Mouse (Mus musculus) C2C12 (cell line): ENCODE measurements around the gene Cyp20a1.

Experiments
- CEBPB ChIP-seq: IDR thresholded peaks from one replicate; pipeline ENCODE4 v1.6.1; 2011; ENCODE audit warnings: low read depth, mild to moderate bottlenecking, control low read depth, moderate library complexity
- CTCF ChIP-seq: IDR thresholded peaks from one replicate; pipeline ENCODE4 v1.5.1; 2011; ENCODE audit not compliant: control insufficient read depth, insufficient read depth, insufficient read length
- FOSL1 ChIP-seq: IDR thresholded peaks from one replicate; pipeline ENCODE4 v1.8.0; 2011; ENCODE audit warnings: mild to moderate bottlenecking, low read length; ENCODE audit not compliant: poor library complexity, insufficient read depth, severe bottlenecking
- MAX ChIP-seq: IDR thresholded peaks from one replicate; pipeline ENCODE4 v1.6.1; 2011; ENCODE audit warnings: mild to moderate bottlenecking, control low read depth
- MYOD1 ChIP-seq: IDR thresholded peaks from one replicate; pipeline ENCODE4 v1.6.1; 2011; ENCODE audit warnings: low read depth; ENCODE audit not compliant: control insufficient read depth, insufficient read length
- MYOG ChIP-seq: IDR thresholded peaks from one replicate; pipeline ENCODE4 v1.6.1; 2011; ENCODE audit not compliant: control insufficient read depth, insufficient read length; ENCODE audit errors: extremely low read depth
- USF1 ChIP-seq: IDR thresholded peaks from one replicate; pipeline ENCODE4 v1.6.1; 2011; ENCODE audit warnings: low read depth, mild to moderate bottlenecking, control low read depth, moderate library complexity

DNA sequence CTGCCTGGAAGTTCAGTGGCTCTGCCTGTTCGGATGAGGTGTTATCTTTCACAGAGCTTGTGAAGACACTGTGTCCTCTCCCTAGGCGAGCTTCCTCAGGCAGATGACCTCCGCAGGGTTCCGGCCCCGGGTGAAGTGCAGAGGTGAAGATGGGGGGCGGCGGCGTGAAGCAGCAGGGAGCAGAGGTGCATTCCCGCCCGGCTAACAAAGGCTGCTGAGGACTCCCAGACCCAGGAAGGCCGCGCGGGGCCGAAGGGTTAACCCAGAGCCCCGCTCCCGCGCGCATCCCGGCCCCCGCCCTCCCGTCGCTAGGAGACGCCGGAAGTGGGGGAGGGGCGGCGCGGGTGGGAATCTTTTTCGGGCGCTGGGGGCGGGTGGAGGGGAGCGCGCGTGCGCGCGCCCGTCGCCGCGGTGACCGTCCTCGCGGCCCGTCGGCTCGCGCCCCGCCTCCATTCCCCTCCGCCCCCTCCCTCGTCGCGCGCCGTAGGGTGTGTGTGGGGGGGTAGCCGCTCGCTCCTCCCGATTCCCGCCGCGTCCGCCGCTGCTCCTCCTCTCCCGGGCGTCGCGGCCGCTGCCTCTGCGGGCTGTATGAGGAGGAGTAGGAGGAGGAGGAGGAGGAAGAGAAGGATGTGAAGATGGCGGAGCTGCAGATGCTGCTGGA lies 66.2 kb downstream of the Cyp20a1 start, which contains the start of gene Abi2:
- TF ChIP-seq CTCF (no peak), MAX (no peak), USF1 (no peak), CEBPB (no peak), MYOG (no peak), FOSL1 (no peak), MYOD1 (no peak)
